Mouse (Mus musculus): ENCODE measurements around the gene Ddc.

The Ddc gene

GRCm38 (mm10) chr11:11877891-11878277 is 20.1 kb downstream of the Ddc start:
- no peak for DNase-seq (ENCODE audit: low spot score)

- DNase-seq (ENCODE audit: low spot score) = no peak
Measured at GRCm38 (mm10) chr11:11876366-11876765, 21.6 kb downstream of the Ddc start.

- no peak for DNase-seq (ENCODE audit: low spot score)
Measured at GRCm38 (mm10) chr11:11875230-11875629, 22.7 kb downstream of the Ddc start.

- DNase-seq (ENCODE audit: low spot score) = peak; percentile 37
Measured at GRCm38 (mm10) chr11:11873023-11873908, 24.7 kb downstream of the Ddc start.

GRCm38 (mm10) chr11:11872140-11872795 is 25.7 kb downstream of the Ddc start:
- DNase-seq (ENCODE audit: low spot score) = no peak

- no peak for DNase-seq (ENCODE audit: low spot score)
Measured at GRCm38 (mm10) chr11:11871197-11871813, 26.6 kb downstream of the Ddc start.

- DNase-seq (ENCODE audit: low spot score) = no peak
Measured at GRCm38 (mm10) chr11:11867971-11868481, 29.9 kb downstream of the Ddc start.

GRCm38 (mm10) chr11:11866696-11867095 is 31.2 kb downstream of the Ddc start:
- DNase-seq (ENCODE audit: low spot score) = no peak

- no peak for DNase-seq (ENCODE audit: low spot score)
Measured at GRCm38 (mm10) chr11:11865128-11865527, 32.8 kb downstream of the Ddc start.

GRCm38 (mm10) chr11:11864446-11865101 is 33.4 kb downstream of the Ddc start:
- no peak for DNase-seq (ENCODE audit: low spot score)

- no peak for DNase-seq (ENCODE audit: low spot score)
Measured at GRCm38 (mm10) chr11:11862502-11862901, 35.4 kb downstream of the Ddc start.

- no peak for DNase-seq (ENCODE audit: low spot score)
Measured at GRCm38 (mm10) chr11:11856959-11857358, 41.0 kb downstream of the Ddc start.

GRCm38 (mm10) chr11:11855685-11856131 is 42.2 kb downstream of the Ddc start:
- DNase-seq (ENCODE audit: low spot score) = no peak

GRCm38 (mm10) chr11:11855061-11855672 is 42.8 kb downstream of the Ddc start:
- no peak for DNase-seq (ENCODE audit: low spot score)

- DNase-seq (ENCODE audit: low spot score) = no peak
Measured at GRCm38 (mm10) chr11:11853731-11854461, 44.0 kb downstream of the Ddc start.

GRCm38 (mm10) chr11:11851957-11852505 is 45.9 kb downstream of the Ddc start:
- DNase-seq (ENCODE audit: low spot score) = no peak

- DNase-seq (ENCODE audit: low spot score) = no peak
Measured at GRCm38 (mm10) chr11:11850476-11851267, 47.3 kb downstream of the Ddc start.

GRCm38 (mm10) chr11:11849513-11850311 is 48.2 kb downstream of the Ddc start:
- DNase-seq (ENCODE audit: low spot score) = no peak

- DNase-seq (ENCODE audit: low spot score) = no peak
Measured at GRCm38 (mm10) chr11:11848467-11848866, 49.5 kb downstream of the Ddc start.

Measured in lung, postnatal 25 days (tissue).